Mouse (Mus musculus): ENCODE measurements around the gene Srrd. TPM values are rescaled to one million over a fixed set of nuclear protein-coding genes. Genes with fewer than 3 reads are reported as not detected.

Gene Srrd
- total and polyA plus RNA-seq, 2 experiments from 2014 or later, result 56.0 to 84.3 TPM

GRCm38 (mm10) chr5:112370236-112370813 is 27.5 kb upstream of the Srrd start:
- peaks cover 25% of the 10 kb centered on the region for H3K36me3 ChIP-seq (ENCODE audit: insufficient read depth, low read length)
- H3K4me2 ChIP-seq (ENCODE audit: low read depth, low read length), result no peak overlapping the region
- no peak; the same call in 1 of the 2 replicates for TF ChIP-seq CTCF (IDR thresholded peaks at IDR 0.05; ENCODE audit: low read depth)
- 59% methylated on average over 12 of the region's 12 CpGs for WGBS
- H3K27me3 ChIP-seq (ENCODE audit: insufficient read depth, low read length), result no peaks in the 10 kb centered on the region
- no peaks in the 10 kb centered on the region for H3K9me3 ChIP-seq (ENCODE audit: low read length)
- DNase-seq (ENCODE audit: low spot score) (no peak), ATAC-seq (no peak)
- H3K27ac ChIP-seq, result peak overlapping the region; percentile 95
- H3K4me1 ChIP-seq (ENCODE audit: insufficient read depth, low read length), result peaks cover 41% of the 10 kb centered on the region
- 0 out of 2 replicates have a peak overlapping the region, but pooled peaks have one; percentile 7 for H3K9ac ChIP-seq (replicated peaks; ENCODE audit: low read length)
- no peak overlapping the region for H3K4me3 ChIP-seq (ENCODE audit: low read length)

GRCm38 (mm10) chr5:112369326-112369725 is 26.5 kb upstream of the Srrd start:
- H3K27ac ChIP-seq, result peak overlapping the region; percentile 95
- TF ChIP-seq CTCF (IDR thresholded peaks at IDR 0.05; ENCODE audit: low read depth), result no peak

GRCm38 (mm10) chr5:112368666-112369065 is 25.8 kb upstream of the Srrd start:
- no peaks in the 10 kb centered on the region for H3K9me3 ChIP-seq (ENCODE audit: low read length)
- H3K36me3 ChIP-seq (ENCODE audit: insufficient read depth, low read length), result peaks cover 14% of the 10 kb centered on the region; the same call in 1 of the 2 replicates
- WGBS, result 47% methylated on average over 10 of the region's 10 CpGs
- peaks cover 41% of the 10 kb centered on the region for H3K4me1 ChIP-seq (ENCODE audit: insufficient read depth, low read length)
- no peak overlapping the region for H3K4me2 ChIP-seq (ENCODE audit: low read depth, low read length)
- H3K27me3 ChIP-seq (ENCODE audit: insufficient read depth, low read length), result no peaks in the 10 kb centered on the region
- no peak overlapping the region for H3K4me3 ChIP-seq (ENCODE audit: low read length)
- peak overlapping the region; percentile 95; the same call in 1 of the 2 replicates for H3K27ac ChIP-seq
- H3K9ac ChIP-seq (replicated peaks; ENCODE audit: low read length), result 0 out of 2 replicates have a peak overlapping the region, but pooled peaks have one; percentile 21
- ATAC-seq (peak; percentile 54), DNase-seq (ENCODE audit: low spot score) (peak; percentile 80)
- TF ChIP-seq CTCF (IDR thresholded peaks at IDR 0.05; ENCODE audit: low read depth), result peak; percentile 19

More at GRCm38 (mm10) chr5:112369326-112369725, 26.5 kb upstream of the Srrd start:
- H3K4me1 ChIP-seq (ENCODE audit: insufficient read depth, low read length), result peaks cover 41% of the 10 kb centered on the region
- no peaks in the 10 kb centered on the region for H3K9me3 ChIP-seq (ENCODE audit: low read length)
- DNase-seq (ENCODE audit: low spot score) (no peak), ATAC-seq (no peak)
- no peak overlapping the region for H3K4me2 ChIP-seq (ENCODE audit: low read depth, low read length)
- peaks cover 15% of the 10 kb centered on the region; the same call in 1 of the 2 replicates for H3K36me3 ChIP-seq (ENCODE audit: insufficient read depth, low read length)
- WGBS, result 56% methylated on average over 13 of the region's 13 CpGs
- no peaks in the 10 kb centered on the region for H3K27me3 ChIP-seq (ENCODE audit: insufficient read depth, low read length)
- 0 out of 2 replicates have a peak overlapping the region, but pooled peaks have one; percentile 21 for H3K9ac ChIP-seq (replicated peaks; ENCODE audit: low read length)
- no peak overlapping the region for H3K4me3 ChIP-seq (ENCODE audit: low read length)

GRCm38 (mm10) chr5:112367929-112368328 is 25.1 kb upstream of the Srrd start:
- Histone ChIP-seq H3K36me3 (ENCODE audit: insufficient read depth, low read length) (peaks cover 16% of the 10 kb centered on the region; the same call in 1 of the 2 replicates), H3K4me1 (ENCODE audit: insufficient read depth, low read length) (peaks cover 37% of the 10 kb centered on the region), H3K27me3 (ENCODE audit: insufficient read depth, low read length) (no peaks in the 10 kb centered on the region), H3K4me2 (ENCODE audit: low read depth, low read length) (no peak overlapping the region), H3K9ac (replicated peaks; ENCODE audit: low read length) (no peak overlapping the region), H3K4me3 (ENCODE audit: low read length) (no peak overlapping the region), H3K9me3 (ENCODE audit: low read length) (no peaks in the 10 kb centered on the region), H3K27ac (peak overlapping the region; percentile 20; the same call in 1 of the 2 replicates)
- DNase-seq (ENCODE audit: low spot score) (no peak), ATAC-seq (no peak)
- WGBS, result 86% methylated on average over 12 of the region's 12 CpGs
- no peak for TF ChIP-seq CTCF (IDR thresholded peaks at IDR 0.05; ENCODE audit: low read depth)

GRCm38 (mm10) chr5:112367338-112367737 is 24.5 kb upstream of the Srrd start:
- Histone ChIP-seq H3K9ac (replicated peaks; ENCODE audit: low read length) (no peak overlapping the region), H3K4me1 (ENCODE audit: insufficient read depth, low read length) (peaks cover 32% of the 10 kb centered on the region), H3K36me3 (ENCODE audit: insufficient read depth, low read length) (peaks cover 16% of the 10 kb centered on the region; the same call in 1 of the 2 replicates), H3K27me3 (ENCODE audit: insufficient read depth, low read length) (no peaks in the 10 kb centered on the region), H3K9me3 (ENCODE audit: low read length) (no peaks in the 10 kb centered on the region), H3K4me3 (ENCODE audit: low read length) (no peak overlapping the region), H3K4me2 (ENCODE audit: low read depth, low read length) (no peak overlapping the region), H3K27ac (no peak overlapping the region)
- ATAC-seq (no peak), DNase-seq (ENCODE audit: low spot score) (peak; percentile 24)
- peak; percentile 38 for TF ChIP-seq CTCF (IDR thresholded peaks at IDR 0.05; ENCODE audit: low read depth)
- 91% methylated on average over 4 of the region's 4 CpGs for WGBS

- no peak overlapping the region for H3K4me3 ChIP-seq (ENCODE audit: low read length)
- ATAC-seq, result no peak
- no peak overlapping the region for H3K4me2 ChIP-seq (ENCODE audit: low read depth, low read length)
- peaks cover 19% of the 10 kb centered on the region; the same call in 1 of the 2 replicates for H3K36me3 ChIP-seq (ENCODE audit: insufficient read depth, low read length)
- DNase-seq (ENCODE audit: low spot score), result no peak
- TF ChIP-seq CTCF (IDR thresholded peaks at IDR 0.05; ENCODE audit: low read depth), result no peak
- 89% methylated on average over 6 of the region's 6 CpGs for WGBS
- 0 out of 2 replicates have a peak, but pooled peaks cover 2% of the 10 kb centered on the region for H3K9me3 ChIP-seq (ENCODE audit: low read length)
- no peaks in the 10 kb centered on the region for H3K27me3 ChIP-seq (ENCODE audit: insufficient read depth, low read length)
- H3K4me1 ChIP-seq (ENCODE audit: insufficient read depth, low read length), result peaks cover 27% of the 10 kb centered on the region
- no peak overlapping the region for H3K9ac ChIP-seq (replicated peaks; ENCODE audit: low read length)
- no peak overlapping the region for H3K27ac ChIP-seq
Observed at GRCm38 (mm10) chr5:112366879-112367278, 24.0 kb upstream of the Srrd start.

Data from hindbrain, postnatal 0 days (tissue).